Mouse (Mus musculus): ENCODE results near the gene 5830473C10Rik.

The 5830473C10Rik gene

DNA sequence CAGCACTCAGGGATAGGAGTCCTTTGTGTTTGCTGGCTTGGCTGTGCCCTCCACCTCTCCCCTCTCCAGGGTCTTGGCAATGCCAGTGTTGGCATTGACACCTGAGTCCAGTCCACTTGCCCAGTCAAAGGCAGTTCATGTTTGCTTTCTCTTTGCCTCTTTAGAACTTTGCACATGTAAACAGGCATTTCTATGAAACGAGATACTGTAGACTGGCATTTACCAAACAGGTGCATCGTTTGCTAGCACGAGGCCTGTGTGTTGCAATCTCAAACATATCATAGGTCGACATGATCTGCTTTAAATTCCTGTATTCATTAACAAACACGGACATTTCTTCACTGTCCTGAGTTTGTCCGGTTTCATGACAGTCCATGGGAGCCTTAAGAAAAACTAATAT is at the start of gene 5830473C10Rik:
TSS of gene 5830473C10Rik (plus strand) at position 365 of the 400 bp plus-strand sequence.
- no peak for DNase-seq

DNA sequence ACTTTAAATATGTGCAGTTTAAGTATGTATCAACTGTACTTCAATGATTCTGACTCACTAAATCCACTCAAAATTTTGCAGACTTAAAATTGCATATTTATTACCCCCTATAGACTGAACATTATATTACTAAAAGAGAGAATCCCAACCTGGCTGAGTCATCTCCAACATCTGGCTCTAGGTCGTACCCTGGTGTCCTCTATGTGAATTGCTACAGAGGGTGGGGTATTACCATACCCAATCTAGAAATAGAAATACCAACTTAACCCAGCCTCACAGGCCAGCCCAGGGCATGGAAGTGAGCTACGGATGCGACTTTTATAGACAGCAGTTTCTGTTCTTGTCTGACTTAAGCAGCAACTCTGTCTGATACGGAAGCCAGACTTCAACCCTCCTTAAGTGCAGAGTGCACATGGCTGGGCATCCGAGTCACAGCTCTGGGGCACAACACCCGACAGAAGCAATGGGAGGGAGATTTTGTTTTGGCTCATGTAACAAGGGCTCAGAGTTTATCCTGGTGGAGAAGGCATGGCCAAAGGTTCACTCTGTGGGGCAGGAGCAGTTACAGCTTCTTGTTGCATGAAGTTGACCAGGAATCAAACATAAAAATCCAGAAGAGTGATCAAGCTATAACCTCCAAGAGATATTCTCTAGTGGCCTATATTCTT is 48.5 kb upstream of the 5830473C10Rik start:
- DNase-seq: no peak

DNA sequence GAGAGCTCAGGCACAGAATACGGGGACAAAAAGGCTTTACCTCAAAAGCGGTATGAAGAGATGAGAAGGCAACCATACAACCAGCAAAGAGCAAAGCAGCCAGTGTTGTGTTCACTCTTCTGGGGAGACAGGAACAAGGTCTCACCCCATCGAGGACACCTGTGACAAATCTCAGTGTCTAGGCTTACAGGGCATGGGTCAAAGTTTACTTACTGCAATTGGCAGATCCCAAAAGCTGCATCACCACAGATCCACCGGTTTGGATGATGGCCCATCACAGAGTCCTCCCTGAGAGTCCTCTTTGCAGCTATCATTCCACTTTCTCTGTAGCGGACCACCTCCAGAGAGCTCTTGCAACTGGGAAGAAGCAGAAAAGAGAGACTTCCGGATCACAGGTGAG is 45.3 kb upstream of the 5830473C10Rik start:
- no peak for DNase-seq

DNA sequence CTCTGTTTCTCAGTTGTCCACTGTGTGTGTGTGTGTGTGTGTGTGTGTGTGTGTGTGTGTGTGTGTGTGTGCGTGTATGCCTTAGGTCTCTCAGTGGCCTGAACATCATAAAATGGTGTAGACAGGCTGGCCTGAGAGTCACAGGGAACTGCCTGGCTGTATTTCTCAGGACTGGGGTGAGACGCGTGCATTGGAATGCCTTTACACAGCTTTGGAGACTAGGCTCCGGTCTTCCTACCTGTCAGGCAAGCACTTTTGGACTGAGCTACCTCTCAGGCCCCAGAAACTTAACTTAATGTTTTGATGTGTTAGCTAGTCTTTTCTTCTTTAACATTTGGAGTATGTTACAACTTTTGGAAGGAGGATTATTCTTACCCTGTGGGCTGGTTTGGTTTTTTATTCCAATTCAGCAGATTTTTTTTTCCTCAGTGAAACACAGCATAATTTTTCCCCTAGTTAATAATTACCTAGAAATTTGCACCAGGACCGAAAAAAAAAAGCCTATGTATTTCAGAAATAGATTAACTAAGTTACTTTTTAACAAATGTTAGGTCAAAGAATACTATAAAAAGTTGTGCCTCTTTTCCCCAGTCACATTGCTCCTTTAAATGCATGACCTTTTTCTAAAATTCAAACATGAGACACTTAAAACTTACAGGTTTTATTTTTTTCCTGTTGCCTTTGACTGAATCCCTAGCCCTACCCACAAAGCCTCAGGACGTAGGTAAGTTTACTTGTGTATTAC is 42.4 kb upstream of the 5830473C10Rik start, which contains the start of gene Afm:
TSS of gene Afm (plus strand) at position 577 of the 745 bp plus-strand sequence.
- peak; percentile 29 to 46 for DNase-seq

- DNase-seq: no peak
These were observed 9.7 kb upstream of the 5830473C10Rik start for GRCm38 (mm10) chr5:90551191-90551590.

GRCm38 (mm10) chr5:90556052-90556451 is 4.9 kb upstream of the 5830473C10Rik start:
- no peak for DNase-seq

DNA sequence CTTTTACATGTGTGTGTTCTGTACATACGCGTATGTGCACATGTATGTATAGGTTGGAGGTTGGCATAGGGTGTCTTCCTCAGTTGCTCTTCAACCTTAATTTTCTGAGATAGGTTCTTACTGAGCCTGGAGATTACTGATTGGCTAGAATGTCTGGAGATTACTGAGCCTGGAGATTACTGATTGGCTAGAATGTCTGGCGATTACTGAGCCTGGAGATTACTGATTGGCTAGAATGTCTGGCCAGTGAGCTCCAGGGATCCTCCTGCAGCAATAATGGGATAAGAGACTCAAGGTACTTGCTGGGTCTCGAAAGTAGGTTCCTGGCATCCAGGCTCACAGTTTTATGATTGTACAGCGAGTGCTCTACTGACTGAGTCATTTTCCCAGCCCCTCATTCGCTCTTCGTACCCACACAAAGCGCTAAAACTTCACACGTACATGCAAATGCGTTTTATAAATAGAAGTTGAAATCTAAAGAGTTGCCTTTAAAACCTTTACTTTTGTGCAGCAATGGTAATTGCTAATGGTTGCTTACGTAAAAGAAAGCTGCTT is 891 bp downstream of the 5830473C10Rik start:
- DNase-seq: no peak

DNA sequence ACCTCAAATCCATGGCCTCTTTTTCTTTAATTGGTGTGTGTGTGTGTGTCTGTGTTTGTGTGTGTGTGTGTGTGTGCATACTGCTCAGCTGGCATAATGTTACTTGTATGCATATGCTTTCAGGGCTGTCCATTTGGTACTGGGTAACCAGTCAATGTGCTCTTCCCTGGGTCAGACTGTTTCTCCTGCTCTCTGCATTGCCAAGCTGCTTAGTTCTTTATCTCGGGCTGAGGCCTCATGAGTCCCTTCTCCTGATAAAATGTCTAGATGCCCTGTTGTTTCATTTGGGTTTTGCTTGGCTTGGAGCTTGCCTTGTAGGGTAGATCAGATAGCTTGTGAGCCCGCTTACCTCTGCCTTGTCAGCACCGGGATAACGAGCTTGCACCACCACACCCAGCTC is 2.0 kb downstream of the 5830473C10Rik start:
- no peak for DNase-seq

DNA sequence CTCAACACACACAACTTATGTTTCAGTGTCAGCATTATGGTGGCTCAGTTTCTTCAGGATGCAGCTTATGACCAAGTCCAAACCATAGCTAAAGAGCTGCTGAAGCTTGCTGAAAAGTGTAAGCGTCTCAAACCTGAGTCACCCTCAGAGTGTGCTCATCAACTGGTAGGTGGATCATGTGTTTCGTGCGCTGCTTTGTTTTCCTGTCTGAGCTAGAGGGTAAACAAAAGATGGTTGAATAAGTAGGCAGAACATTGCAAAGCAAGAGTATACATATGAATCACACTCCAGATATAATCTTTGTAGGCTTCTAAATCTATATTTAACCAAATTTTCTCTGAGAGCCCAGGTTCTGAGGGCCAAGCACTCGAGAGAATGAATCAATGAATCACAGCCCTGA is 3.3 kb downstream of the 5830473C10Rik start:
- DNase-seq: no peak

DNA sequence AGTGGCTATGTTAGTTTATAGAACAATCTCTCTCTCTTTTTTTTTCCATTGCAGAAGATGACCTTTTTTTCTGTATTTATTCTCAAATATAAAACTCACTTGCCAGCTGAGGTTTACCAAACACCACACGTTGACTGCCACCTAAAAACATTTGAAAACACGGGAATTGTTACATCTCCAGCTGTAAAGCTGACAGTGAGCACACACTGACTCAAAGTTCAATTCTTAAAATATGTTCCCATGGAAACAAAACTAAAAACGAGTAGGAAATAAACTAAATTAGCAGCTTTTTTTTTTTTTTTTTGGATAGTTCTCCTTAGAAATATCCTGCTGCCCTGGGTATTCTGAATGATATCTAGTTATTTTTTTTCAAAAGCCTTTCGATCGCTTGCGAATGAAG is 4.3 kb downstream of the 5830473C10Rik start:
- no peak for DNase-seq

DNA sequence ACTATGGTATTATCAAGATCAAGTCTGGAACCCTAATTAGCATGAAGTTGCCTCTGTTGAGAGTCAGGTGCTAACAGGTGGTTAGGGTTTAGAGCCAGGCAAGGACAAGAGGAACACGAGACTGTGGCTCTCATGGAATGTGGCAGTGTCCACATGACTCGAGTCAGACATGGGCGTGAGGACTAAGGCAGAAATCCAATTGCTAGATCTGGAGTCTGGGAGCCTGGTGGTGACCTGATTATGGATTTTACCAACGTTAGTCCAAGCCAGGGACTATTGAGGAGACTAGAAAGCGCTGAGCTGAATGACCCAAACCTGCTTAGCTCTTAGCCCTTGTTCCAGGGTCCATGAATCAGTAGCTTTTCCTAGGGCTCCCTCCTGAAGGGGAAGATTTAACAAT is 6.9 kb downstream of the 5830473C10Rik start:
- no peak for DNase-seq

DNA sequence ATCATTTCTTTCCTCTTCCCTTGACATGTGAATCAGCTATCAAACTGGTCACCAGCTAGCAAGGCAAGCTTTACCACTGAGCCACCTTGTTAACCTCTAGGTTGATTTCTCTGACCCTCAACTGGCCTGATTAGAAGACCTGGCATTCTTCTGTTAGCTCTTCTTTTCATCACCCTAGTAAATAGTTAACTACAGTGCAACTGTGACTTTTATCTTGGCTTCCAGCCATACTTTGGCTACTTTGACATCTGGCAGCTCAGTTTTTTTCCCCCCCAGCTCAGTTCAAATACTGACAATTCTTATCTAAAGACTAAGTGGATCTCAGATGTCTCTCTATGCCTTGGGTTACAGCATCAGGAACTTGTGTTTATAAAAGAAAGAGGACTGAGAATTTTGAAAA is 7.4 kb downstream of the 5830473C10Rik start:
- DNase-seq: peak in 1 of 2 experiments; percentile 26

DNA sequence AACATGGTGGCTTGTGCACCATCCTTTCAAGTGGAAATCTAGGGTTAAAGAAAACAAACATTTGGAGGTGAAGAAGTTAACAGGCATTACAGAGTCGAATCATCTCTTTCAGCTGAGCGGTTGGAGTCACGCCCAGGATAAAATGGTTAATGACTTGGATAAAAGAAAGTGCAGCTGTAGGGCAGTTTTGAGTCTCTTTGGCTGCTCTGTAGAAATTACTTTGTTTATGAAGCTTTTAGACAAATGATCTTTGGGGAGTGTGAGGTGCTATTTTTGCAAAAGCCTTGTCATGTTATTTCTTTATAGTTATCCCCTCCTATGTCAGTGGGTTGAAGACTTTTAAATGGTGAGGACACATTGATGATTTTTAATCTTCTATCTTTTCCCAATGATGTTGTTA is 10.3 kb downstream of the 5830473C10Rik start:
- DNase-seq: peak; percentile 31 to 47

DNA sequence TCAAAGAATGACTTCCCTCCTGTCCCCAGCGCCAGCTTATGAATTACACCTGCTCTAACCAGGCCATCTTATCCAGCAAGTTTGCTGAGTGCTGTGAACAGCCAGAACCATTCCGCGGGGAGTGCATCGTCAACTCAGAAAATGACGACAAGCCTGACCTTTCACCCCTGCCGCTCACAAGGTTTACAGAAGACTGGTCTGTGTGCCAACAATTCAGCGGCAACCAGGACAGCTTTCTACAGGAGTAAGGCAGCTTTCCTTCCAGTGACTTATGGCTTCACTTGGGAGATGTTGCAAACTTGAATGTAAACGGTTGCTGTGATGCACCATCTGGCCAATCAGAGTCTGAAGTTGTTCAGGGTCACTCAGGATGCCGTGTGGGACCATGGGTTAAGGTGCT is 16.8 kb downstream of the 5830473C10Rik start:
- peak in 1 of 2 experiments; percentile 34 for DNase-seq

GRCm38 (mm10) chr5:90579556-90579955 is 18.6 kb downstream of the 5830473C10Rik start:
- DNase-seq: no peak

- DNase-seq: no peak
These were observed 21.3 kb downstream of the 5830473C10Rik start for GRCm38 (mm10) chr5:90582179-90582578.

DNA sequence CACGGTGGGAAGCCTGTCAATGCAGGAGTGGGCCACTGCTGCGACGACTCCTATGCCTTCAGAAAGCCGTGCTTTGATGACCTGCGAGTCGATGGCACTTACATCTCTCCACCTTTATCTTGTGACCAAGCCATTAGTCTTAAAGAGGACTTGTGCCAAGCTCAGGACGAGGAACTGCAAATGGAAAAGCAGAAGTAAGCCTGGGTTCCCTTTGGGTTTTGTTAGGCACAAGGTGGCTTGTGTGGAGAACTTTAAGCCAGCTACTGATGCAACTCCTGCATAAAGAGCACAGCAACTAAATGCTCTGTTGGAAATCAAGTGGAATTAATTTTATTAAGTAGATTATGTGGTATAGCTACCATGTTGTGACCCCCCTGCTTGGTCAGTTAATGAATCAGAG is 23.9 kb downstream of the 5830473C10Rik start:
- no peak for DNase-seq

DNA sequence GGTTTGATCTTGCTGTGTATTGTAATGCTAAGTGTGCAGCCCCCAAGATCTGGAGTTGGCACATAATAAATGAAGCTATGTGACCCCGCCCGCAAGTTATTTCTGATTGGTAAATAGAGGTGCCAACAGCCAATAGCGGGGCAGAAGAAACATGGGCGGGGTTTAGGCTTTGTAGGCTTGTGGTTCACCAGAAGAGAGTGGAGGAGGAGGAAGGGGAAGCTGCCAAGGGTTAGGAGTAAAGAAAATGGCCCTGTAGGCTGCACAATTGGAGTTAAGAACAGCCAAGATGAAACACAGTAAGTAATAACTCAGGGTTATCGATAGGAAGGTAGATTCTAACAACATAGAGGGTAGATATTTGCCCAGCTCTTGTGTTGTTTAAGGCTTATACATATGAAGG is 25.6 kb downstream of the 5830473C10Rik start:
- no peak for DNase-seq

DNA sequence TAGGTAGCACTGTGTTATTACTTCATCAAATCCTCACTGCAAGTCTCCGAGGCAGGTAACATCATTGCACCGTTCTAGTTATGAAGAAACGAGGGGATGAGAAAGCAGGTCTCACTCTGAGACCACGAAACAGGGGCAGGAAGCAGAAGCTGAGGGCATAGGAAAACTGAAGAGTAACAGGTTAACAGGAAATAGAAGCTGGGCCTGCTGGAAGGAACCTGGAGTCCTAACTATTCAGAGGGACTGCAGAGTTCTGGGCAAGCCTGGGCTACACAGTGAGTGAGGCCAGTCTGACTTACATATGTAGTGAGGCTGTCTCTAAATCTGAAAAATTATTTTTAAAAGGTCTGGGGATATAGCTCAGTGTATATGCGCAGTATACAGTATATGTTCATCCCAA is 27.2 kb downstream of the 5830473C10Rik start:
- DNase-seq: no peak

- peak; percentile 70 to 73 for DNase-seq
These were observed 28.0 kb downstream of the 5830473C10Rik start for GRCm38 (mm10) chr5:90588708-90589595.

- DNase-seq: no peak
These were observed 29.8 kb downstream of the 5830473C10Rik start for GRCm38 (mm10) chr5:90590676-90591075.

GRCm38 (mm10) chr5:90591936-90592335 is 31.0 kb downstream of the 5830473C10Rik start:
- DNase-seq: no peak

- DNase-seq: no peak
These were observed 34.0 kb downstream of the 5830473C10Rik start for GRCm38 (mm10) chr5:90594945-90595344.

All from kidney, postnatal 4 days (tissue).